Mouse (Mus musculus) hindbrain, embryonic 14.5 days (tissue): ENCODE data around the gene Palm. TPM values are rescaled to one million over a fixed set of nuclear protein-coding genes. Genes with fewer than 3 reads are reported as not detected.

Source experiments
- ATAC-seq: fragments of 200-750 bp; cut with Nextera tagmentation; 2 replicates; pipeline ENCODE4 v1.8.0; 2017; ENCODE audit warnings: moderate number of reproducible peaks, mild to moderate bottlenecking, moderate TSS enrichment, moderate library complexity; ENCODE audit not compliant: low FRiP score
- DNase-seq: peaks from one replicate; pipeline ENCODE4 v3.0.0-alpha.2; 2015; ENCODE audit warnings: low spot score
- H3K27ac ChIP-seq: fragments of 300-500 bp; sonication (generic); 2 replicates; pipeline ENCODE4 v1.5.1; 2014; ENCODE audit warnings: mild to moderate bottlenecking, moderate library complexity
- H3K27me3 ChIP-seq: fragments of 300-500 bp; sonication (generic); 2 replicates; pipeline ENCODE4 v1.6.1; 2014; ENCODE audit warnings: mild to moderate bottlenecking, low read length, mixed read lengths; ENCODE audit not compliant: control insufficient read depth, insufficient read depth
- H3K36me3 ChIP-seq: fragments of 300-500 bp; sonication (generic); replicated peaks from 2 replicates; pipeline ENCODE4 v1.6.1; 2014; ENCODE audit not compliant: control insufficient read depth, insufficient read depth
- H3K4me1 ChIP-seq: fragments of 300-500 bp; sonication (generic); replicated peaks from 2 replicates; pipeline ENCODE4 v1.6.1; 2014; ENCODE audit warnings: antibody characterized with exemption, low read length, mixed read lengths; ENCODE audit not compliant: control insufficient read depth, insufficient read depth
- H3K4me2 ChIP-seq: fragments of 300-500 bp; sonication (generic); replicated peaks from 2 replicates; pipeline ENCODE4 v1.6.1; 2014; ENCODE audit warnings: mild to moderate bottlenecking, moderate library complexity
- H3K4me3 ChIP-seq: fragments of 300-500 bp; sonication (generic); replicated peaks from 2 replicates; pipeline ENCODE4 v1.5.1; 2014; ENCODE audit warnings: mild to moderate bottlenecking, low read length
- H3K9ac ChIP-seq: fragments of 300-500 bp; sonication (generic); 2 replicates; pipeline ENCODE4 v1.6.1; 2014
- H3K9me3 ChIP-seq: fragments of 300-500 bp; sonication (generic); 2 replicates; pipeline ENCODE4 v1.6.1; 2016; ENCODE audit warnings: low read length; ENCODE audit not compliant: control insufficient read depth
- WGBS: fragments of 180-500 bp; shearing (Covaris S2); extraction: QIAGEN DNeasy Blood & Tissue Kit; methylation state at CpG from one replicate; pipeline ENCODE4 v1.1.7; 2014; 5-methylcytosine and 5-hydroxymethylcytosine counted together
- polyA plus RNA-seq: library from polyadenylated mRNA; unstranded; fragments of >200 nt; fragmentation: Nextera tagmentation; extraction: Ambion mirVana; gene quantifications from 2 replicates; pipeline ENCODE4 v1.2.1, GENCODE M21; 2014

The Palm gene
- polyA plus RNA-seq, 1 experiment from 2014 or later: 240 TPM

DNA sequence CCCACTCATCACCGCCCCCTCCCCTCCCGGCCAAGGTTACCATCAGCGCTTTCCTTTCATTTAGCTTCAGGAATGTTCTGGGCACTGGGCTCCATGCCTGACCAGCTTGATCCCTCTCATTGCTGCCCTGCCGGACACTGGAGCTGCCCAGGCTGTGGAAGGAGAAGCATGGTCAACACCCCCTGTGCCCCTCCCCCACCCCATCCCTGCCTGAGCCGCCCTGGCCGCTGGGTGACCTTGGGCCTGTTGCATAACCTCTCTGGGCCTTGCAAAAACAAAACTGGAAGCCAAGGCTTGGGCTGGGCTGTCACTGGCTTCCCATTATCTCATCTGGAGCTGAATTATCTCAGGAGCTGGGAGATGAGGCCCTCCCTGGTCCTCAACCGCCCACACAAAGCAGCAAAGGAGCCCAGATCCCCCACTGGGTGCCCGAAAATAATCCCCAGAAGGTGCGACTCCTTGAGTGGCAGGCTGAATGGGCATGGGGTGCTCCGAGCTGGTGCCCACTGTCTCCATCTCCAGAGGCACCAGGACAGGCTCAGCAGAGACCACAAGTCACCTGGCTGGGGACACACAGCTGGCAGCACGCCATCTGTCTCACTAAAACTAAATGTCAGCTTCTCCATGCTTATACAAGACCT is 9.1 kb downstream of the Palm start:
- ATAC-seq (no peak), DNase-seq (no peak)
- Histone ChIP-seq H3K27me3 (no peaks in the 10 kb centered on the region), H3K9ac (peak overlapping the region; percentile 34), H3K4me3 (no peak overlapping the region), H3K4me2 (peak overlapping the region; percentile 23; the same call in 1 of the 2 replicates), H3K27ac (peak overlapping the region; percentile 94), H3K9me3 (no peaks in the 10 kb centered on the region), H3K4me1 (peaks cover 55% of the 10 kb centered on the region), H3K36me3 (peaks cover 9% of the 10 kb centered on the region; the same call in 1 of the 2 replicates)
- 29% methylated on average over 11 of the region's 11 CpGs for WGBS

DNA sequence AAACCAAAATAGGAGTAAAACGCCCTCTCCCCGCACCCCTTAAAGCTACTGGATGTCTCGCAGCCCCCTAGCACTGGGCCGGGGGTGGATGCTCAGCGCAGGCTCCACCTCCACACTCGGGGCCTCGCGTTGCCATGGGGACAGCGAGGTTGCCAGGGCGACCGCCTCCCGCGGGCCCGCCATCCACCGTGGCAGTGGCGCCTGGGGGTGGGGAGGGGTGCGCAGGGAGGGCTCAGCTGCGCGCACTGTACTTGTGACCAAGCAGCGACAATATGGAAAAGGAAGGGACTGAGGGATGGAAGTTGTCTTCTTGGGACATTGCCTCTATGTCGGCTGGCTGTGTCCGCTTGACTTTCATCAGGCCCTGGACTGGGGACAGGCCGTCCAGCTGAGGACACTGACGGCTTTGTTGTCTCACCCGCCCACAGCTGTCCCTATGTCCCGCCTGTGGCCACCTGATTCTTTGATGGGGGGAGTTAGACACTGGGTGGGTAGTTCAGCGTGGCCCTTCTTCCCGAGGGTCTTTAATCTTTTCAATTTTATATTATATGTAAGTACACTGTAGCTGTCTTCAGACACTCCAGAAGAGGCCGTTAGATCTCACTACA is 10.4 kb downstream of the Palm start:
- peak overlapping the region; percentile 94 for H3K27ac ChIP-seq
- 0 out of 2 replicates have a peak overlapping the region, but pooled peaks have one; percentile 13 for H3K4me3 ChIP-seq
- H3K36me3 ChIP-seq: peaks cover 23% of the 10 kb centered on the region
- peak overlapping the region; percentile 21 for H3K9ac ChIP-seq
- H3K27me3 ChIP-seq: no peaks in the 10 kb centered on the region
- WGBS: 3% methylated on average over 29 of the region's 29 CpGs
- H3K4me1 ChIP-seq: peaks cover 57% of the 10 kb centered on the region
- H3K4me2 ChIP-seq: peak overlapping the region; percentile 48
- DNase-seq (peak; percentile 82), ATAC-seq (peak; percentile 92)
- H3K9me3 ChIP-seq: no peaks in the 10 kb centered on the region

DNA sequence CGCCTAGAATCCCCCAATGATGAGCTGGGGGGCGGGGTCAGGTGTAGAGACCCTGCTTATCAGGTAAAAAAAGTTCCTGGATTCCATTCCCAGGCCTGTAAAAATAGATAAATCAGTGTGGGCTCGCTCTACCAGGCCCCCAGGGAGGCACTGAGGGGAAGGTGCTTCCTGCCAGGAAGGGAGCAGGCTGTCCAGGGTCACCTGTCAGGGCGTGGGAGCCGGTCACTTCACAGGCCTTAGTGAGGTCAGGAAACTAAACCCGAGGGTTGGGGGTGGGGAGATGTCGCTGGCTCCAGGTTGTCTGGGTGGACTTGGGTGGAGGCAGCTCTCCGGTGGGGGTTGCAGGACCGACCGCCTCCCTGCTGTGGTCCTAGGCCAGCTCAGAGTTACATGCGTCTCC is 12.3 kb downstream of the Palm start:
- no peak for ATAC-seq
- H3K36me3 ChIP-seq: peaks cover 41% of the 10 kb centered on the region
- no peaks in the 10 kb centered on the region for H3K27me3 ChIP-seq
- H3K9ac ChIP-seq: no peak overlapping the region
- WGBS: 76% methylated on average over 11 of the region's 11 CpGs
- no peak overlapping the region for H3K4me3 ChIP-seq
- H3K4me2 ChIP-seq: no peak overlapping the region
- H3K27ac ChIP-seq: 0 out of 2 replicates have a peak overlapping the region, but pooled peaks have one; percentile 94
- no peak for DNase-seq
- H3K9me3 ChIP-seq: no peaks in the 10 kb centered on the region
- H3K4me1 ChIP-seq: peaks cover 57% of the 10 kb centered on the region

- no peak overlapping the region for H3K27ac ChIP-seq
- DNase-seq: no peak
- H3K9ac ChIP-seq: no peak overlapping the region
These were observed 13.0 kb downstream of the Palm start for GRCm38 (mm10) chr10:79806331-79806730.

GRCm38 (mm10) chr10:79806972-79807371 is 13.6 kb downstream of the Palm start:
- Histone ChIP-seq H3K27me3 (no peaks in the 10 kb centered on the region), H3K4me2 (no peak overlapping the region), H3K27ac (no peak overlapping the region), H3K9me3 (no peaks in the 10 kb centered on the region), H3K9ac (no peak overlapping the region), H3K36me3 (peaks cover 54% of the 10 kb centered on the region), H3K4me1 (peaks cover 50% of the 10 kb centered on the region), H3K4me3 (no peak overlapping the region)
- ATAC-seq: no peak
- WGBS: 84% methylated on average over 10 of the region's 10 CpGs
- DNase-seq: no peak

More at GRCm38 (mm10) chr10:79806331-79806730, 13.0 kb downstream of the Palm start:
- 90% methylated on average over 9 of the region's 9 CpGs for WGBS
- Histone ChIP-seq H3K4me3 (no peak overlapping the region), H3K9me3 (no peaks in the 10 kb centered on the region), H3K27me3 (no peaks in the 10 kb centered on the region), H3K4me1 (peaks cover 57% of the 10 kb centered on the region), H3K36me3 (peaks cover 48% of the 10 kb centered on the region), H3K4me2 (no peak overlapping the region)
- ATAC-seq: no peak

DNA sequence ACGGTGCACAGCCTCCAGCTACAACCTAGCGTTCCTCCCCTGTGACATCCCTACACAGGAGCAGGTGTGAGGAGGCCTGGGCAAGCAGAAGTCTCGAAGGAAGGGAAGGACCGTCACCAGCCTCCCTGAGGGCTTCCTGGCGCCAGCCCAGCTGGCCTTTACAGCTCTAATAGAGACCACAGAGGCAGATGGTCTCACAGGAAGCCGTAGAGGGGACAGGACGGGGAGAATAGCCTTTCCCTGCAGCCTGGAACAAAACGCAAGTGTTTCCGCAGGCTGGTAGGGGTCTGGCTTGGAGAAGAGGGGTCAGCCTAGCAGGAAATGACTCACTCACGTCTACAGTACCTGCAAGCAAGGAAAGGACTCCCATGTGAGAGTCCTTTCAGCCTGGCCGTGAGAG is 14.5 kb downstream of the Palm start:
- H3K36me3 ChIP-seq: peaks cover 61% of the 10 kb centered on the region
- ATAC-seq: no peak
- no peaks in the 10 kb centered on the region for H3K27me3 ChIP-seq
- H3K27ac ChIP-seq: peak overlapping the region; percentile 64
- no peak for DNase-seq
- H3K4me2 ChIP-seq: no peak overlapping the region
- H3K4me3 ChIP-seq: no peak overlapping the region
- no peak overlapping the region for H3K9ac ChIP-seq
- WGBS: 29% methylated on average over 11 of the region's 11 CpGs
- H3K9me3 ChIP-seq: no peaks in the 10 kb centered on the region
- H3K4me1 ChIP-seq: peaks cover 42% of the 10 kb centered on the region

DNA sequence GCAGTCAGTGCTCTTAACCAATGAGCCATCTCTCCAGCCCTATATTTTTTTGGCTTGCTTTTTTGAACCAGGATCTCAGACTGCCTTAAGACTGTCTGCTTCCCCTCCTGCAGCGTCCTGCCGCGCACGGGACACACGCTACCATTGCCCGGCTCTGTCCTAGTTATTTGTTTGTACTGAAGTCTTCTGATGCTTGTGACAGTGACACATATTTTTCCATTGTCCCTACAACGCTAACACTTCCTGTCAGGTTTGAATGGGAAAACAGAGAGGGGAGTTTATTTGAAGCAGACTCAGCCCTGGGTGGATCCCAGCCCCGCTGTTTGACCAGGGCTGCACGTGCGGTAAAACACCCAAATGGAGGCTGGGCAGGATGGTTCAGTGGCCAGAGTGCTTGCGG is 15.4 kb downstream of the Palm start:
- H3K27me3 ChIP-seq: no peaks in the 10 kb centered on the region
- H3K4me3 ChIP-seq: no peak overlapping the region
- H3K9ac ChIP-seq: no peak overlapping the region
- ATAC-seq: no peak
- H3K27ac ChIP-seq: peak overlapping the region; percentile 64; the same call in 1 of the 2 replicates
- peaks cover 33% of the 10 kb centered on the region for H3K4me1 ChIP-seq
- DNase-seq: no peak
- 87% methylated on average over 11 of the region's 11 CpGs for WGBS
- no peaks in the 10 kb centered on the region for H3K9me3 ChIP-seq
- peaks cover 67% of the 10 kb centered on the region for H3K36me3 ChIP-seq
- H3K4me2 ChIP-seq: no peak overlapping the region

DNA sequence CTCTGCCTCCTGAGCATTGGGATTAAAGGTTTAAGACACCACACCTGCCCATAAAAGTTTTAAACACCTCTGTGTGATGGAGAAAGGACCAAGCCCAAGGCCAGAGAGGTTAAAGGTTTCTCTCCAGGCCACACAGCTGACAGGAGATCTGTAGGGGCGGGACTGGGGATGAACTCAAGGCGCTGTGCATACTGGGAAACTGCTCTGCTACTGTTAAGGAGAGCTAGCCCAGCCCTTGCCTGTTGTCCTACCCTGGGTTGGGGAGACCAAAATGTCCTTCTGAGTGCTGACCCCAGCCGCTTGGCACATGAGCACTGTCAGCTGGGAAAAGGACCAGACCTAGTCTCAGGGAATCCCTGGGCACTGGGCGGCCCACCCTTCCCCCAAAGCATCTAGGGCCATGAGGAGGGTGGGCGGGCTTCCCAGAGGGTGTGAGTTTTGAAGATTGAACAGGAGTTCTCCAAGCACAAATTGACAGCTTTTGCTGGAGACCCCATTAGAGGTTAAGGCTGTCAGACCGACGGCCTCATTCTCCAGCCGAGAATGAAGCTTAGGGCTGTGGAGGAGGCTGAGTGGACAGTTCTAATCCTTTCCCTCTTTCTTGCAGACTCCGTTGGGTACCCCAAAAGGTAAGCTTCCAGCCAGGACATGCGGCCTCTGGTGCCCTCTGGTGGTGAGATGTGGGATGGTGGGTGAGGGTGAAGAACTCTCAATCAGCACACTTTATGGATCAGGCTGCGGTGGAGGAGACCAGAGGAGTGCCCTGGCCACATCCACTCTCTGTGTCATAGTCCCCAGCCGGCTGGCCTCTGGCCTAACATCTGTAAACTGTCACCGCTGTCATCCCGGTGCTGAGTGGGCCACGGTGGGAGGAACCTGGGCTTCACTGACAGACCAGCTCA is 18.6 kb downstream of the Palm start:
- peak; percentile 92 for DNase-seq
- H3K36me3 ChIP-seq: peaks cover 85% of the 10 kb centered on the region

DNA sequence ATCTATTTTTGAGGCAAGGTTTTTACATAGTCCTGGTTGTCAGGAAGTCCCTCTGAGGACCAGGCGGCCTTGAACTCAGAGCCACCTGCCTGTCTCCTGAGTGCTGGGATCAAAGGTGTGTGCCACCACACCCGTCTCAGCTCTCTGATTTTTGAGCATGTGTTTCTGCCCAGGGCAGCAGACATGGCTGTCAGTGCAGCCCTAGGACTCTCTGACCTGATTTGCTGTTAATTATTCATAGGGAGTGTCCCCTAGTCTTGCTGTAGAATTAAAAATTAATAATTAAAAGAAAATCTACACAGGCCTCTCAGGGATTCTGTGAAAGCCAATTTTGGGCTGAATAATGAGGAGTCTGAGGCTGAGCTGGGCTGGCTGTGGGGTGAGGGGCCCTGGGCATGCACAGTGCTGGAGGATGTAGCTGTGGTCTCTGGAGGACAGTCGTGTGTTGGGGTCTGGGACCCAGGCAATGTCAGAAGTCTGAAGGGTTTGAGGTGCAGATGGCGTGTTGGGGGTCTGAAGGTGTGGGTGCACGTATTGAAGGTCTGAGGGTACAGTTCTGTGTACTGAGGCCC is 21.0 kb downstream of the Palm start:
- Histone ChIP-seq H3K36me3 (peaks cover 83% of the 10 kb centered on the region), H3K27me3 (no peaks in the 10 kb centered on the region), H3K4me1 (no peaks in the 10 kb centered on the region), H3K27ac (no peak overlapping the region), H3K4me2 (no peak overlapping the region), H3K9ac (no peak overlapping the region), H3K9me3 (no peaks in the 10 kb centered on the region), H3K4me3 (no peak overlapping the region)
- no peak for ATAC-seq
- no peak for DNase-seq
- whole genome bisulfite sequencing: 78% methylated on average over 5 of the region's 5 CpGs

More for the DNA sequence above, 18.6 kb downstream of the Palm start:
- no peak overlapping the region for H3K4me2 ChIP-seq
- no peak overlapping the region for H3K27ac ChIP-seq
- H3K9me3 ChIP-seq: no peaks in the 10 kb centered on the region
- peak; percentile 46; the same call in 1 of the 2 replicates for ATAC-seq
- no peaks in the 10 kb centered on the region for H3K27me3 ChIP-seq
- H3K4me3 ChIP-seq: no peak overlapping the region
- H3K9ac ChIP-seq: no peak overlapping the region
- H3K4me1 ChIP-seq: peaks cover 7% of the 10 kb centered on the region
- 34% methylated on average over 15 of the region's 15 CpGs for WGBS
